Comparison of ENCODE assay signal across 10 mouse cellular contexts in genomic region chr17:72797867-72798266, GRCm38 (mm10). TPM values are rescaled to one million over a fixed set of nuclear protein-coding genes. Genes with fewer than 3 reads are reported as not detected.
DNase-seq lines count a peak whose midpoint lies in the region; ATAC-seq and TF ChIP-seq lines count a peak whose summit lies in the region.
"Had no signal": no experiment of that assay in that cellular context is flagged by ENCODE, and none has a peak within 500 bp of the region (broad histone marks: within the 10 kb centered on the region; RNA-seq: fewer than 3 reads in every experiment).

No protein-coding gene starts in this region.

- H3K27ac ChIP-seq in midbrain, embryonic 13.5 days: no peak overlapping the region
- no peak overlapping the region for H3K27ac ChIP-seq in midbrain, embryonic 15.5 days
- H3K27ac ChIP-seq in hindbrain, embryonic 14.5 days: no peak overlapping the region
- no peak overlapping the region for H3K27ac ChIP-seq in limb, embryonic 14.5 days (replicated peaks; ENCODE audit: low read depth, low read length)
- H3K27ac ChIP-seq: heart, embryonic 15.5 days had no signal

- H3K36me3 ChIP-seq in midbrain, embryonic 13.5 days: no peaks in the 10 kb centered on the region
- H3K36me3 ChIP-seq in midbrain, embryonic 15.5 days (replicated peaks): no peaks in the 10 kb centered on the region
- no peaks in the 10 kb centered on the region for H3K36me3 ChIP-seq in hindbrain, embryonic 14.5 days (replicated peaks; ENCODE audit: control insufficient read depth, insufficient read depth)
- no peaks in the 10 kb centered on the region for H3K36me3 ChIP-seq in limb, embryonic 14.5 days (ENCODE audit: control insufficient read depth, insufficient read depth, low read length)
- H3K36me3 ChIP-seq: heart, embryonic 15.5 days had no signal

- peak; percentile 45; the same call in 1 of the 2 replicates for ATAC-seq in midbrain, embryonic 13.5 days
- ATAC-seq in midbrain, embryonic 15.5 days (replicated peaks): no peak
- peak; percentile 53; the same call in 1 of the 2 replicates for ATAC-seq in hindbrain, embryonic 14.5 days (ENCODE audit: low FRiP score)
- no peak for ATAC-seq in limb, embryonic 14.5 days (ENCODE audit: low FRiP score, low read depth)

- H3K9ac ChIP-seq in midbrain, embryonic 13.5 days (replicated peaks): no peak overlapping the region
- no peak overlapping the region for H3K9ac ChIP-seq in midbrain, embryonic 15.5 days
- no peak overlapping the region for H3K9ac ChIP-seq in hindbrain, embryonic 14.5 days
- no peak overlapping the region for H3K9ac ChIP-seq in limb, embryonic 14.5 days (ENCODE audit: low read depth, low read length, severe bottlenecking)
- H3K9ac ChIP-seq: heart, embryonic 15.5 days had no signal

- H3K4me3 ChIP-seq in midbrain, embryonic 13.5 days (replicated peaks): no peak overlapping the region
- H3K4me3 ChIP-seq in midbrain, embryonic 15.5 days: no peak overlapping the region
- H3K4me3 ChIP-seq in hindbrain, embryonic 14.5 days (replicated peaks; ENCODE audit: low read length): no peak overlapping the region
- no peak overlapping the region for H3K4me3 ChIP-seq in limb, embryonic 14.5 days (replicated peaks; ENCODE audit: low read length)
- H3K4me3 ChIP-seq: heart, embryonic 15.5 days; myocyte had no signal

- H3K27me3 ChIP-seq in midbrain, embryonic 13.5 days: no peaks in the 10 kb centered on the region
- H3K27me3 ChIP-seq in midbrain, embryonic 15.5 days (replicated peaks): no peaks in the 10 kb centered on the region
- no peaks in the 10 kb centered on the region for H3K27me3 ChIP-seq in hindbrain, embryonic 14.5 days (ENCODE audit: control insufficient read depth, insufficient read depth, low read length)
- H3K27me3 ChIP-seq in limb, embryonic 14.5 days (ENCODE audit: control insufficient read depth, insufficient read depth, low read length): no peaks in the 10 kb centered on the region
- H3K27me3 ChIP-seq: heart, embryonic 15.5 days had no signal

- H3K4me2 ChIP-seq in midbrain, embryonic 13.5 days (replicated peaks): no peak overlapping the region
- no peak overlapping the region for H3K4me2 ChIP-seq in midbrain, embryonic 15.5 days
- H3K4me2 ChIP-seq in hindbrain, embryonic 14.5 days (replicated peaks): no peak overlapping the region
- H3K4me2 ChIP-seq in limb, embryonic 14.5 days (replicated peaks; ENCODE audit: low read depth, low read length, severe bottlenecking): no peak overlapping the region
- H3K4me2 ChIP-seq: heart, embryonic 15.5 days had no signal

- DNase-seq in R1 (ENCODE audit: low read depth, low spot score): peak; percentile 75
- peak; percentile 62 to 77 for DNase-seq in cerebellum, postnatal 10 days
- DNase-seq in hindbrain, embryonic 14.5 days (ENCODE audit: low spot score): peak; percentile 84
- DNase-seq in limb, embryonic 14.5 days (ENCODE audit: low spot score): peak; percentile 17
- peak; percentile 79 for DNase-seq in retina, embryonic 14.5 days (ENCODE audit: low spot score)
- no peak for DNase-seq in testis, postnatal 14 days (ENCODE audit: low spot score)

- WGBS in midbrain, embryonic 13.5 days: 29% methylated on average over 2 of the region's 2 CpGs
- WGBS in midbrain, embryonic 15.5 days: 17% methylated on average over 2 of the region's 2 CpGs
- WGBS in hindbrain, embryonic 14.5 days: 34% methylated on average over 2 of the region's 2 CpGs
- WGBS in limb, embryonic 14.5 days: 30% methylated on average over 2 of the region's 2 CpGs

- H3K9me3 ChIP-seq in midbrain, embryonic 13.5 days: no peaks in the 10 kb centered on the region
- no peaks in the 10 kb centered on the region for H3K9me3 ChIP-seq in midbrain, embryonic 15.5 days
- H3K9me3 ChIP-seq in hindbrain, embryonic 14.5 days (ENCODE audit: control insufficient read depth, low read length): no peaks in the 10 kb centered on the region
- no peaks in the 10 kb centered on the region for H3K9me3 ChIP-seq in limb, embryonic 14.5 days (ENCODE audit: control insufficient read depth, low read length)
- H3K9me3 ChIP-seq: heart, embryonic 15.5 days had no signal

- no peak for TF ChIP-seq POLR2A in limb, embryonic 14.5 days (IDR thresholded peaks at IDR 0.05; ENCODE audit: borderline replicate concordance, extremely low read depth, insufficient read depth, insufficient read length)

- H3K4me1 ChIP-seq in midbrain, embryonic 13.5 days (replicated peaks): no peaks in the 10 kb centered on the region
- H3K4me1 ChIP-seq in midbrain, embryonic 15.5 days: no peaks in the 10 kb centered on the region
- no peaks in the 10 kb centered on the region for H3K4me1 ChIP-seq in hindbrain, embryonic 14.5 days (replicated peaks; ENCODE audit: control insufficient read depth, insufficient read depth, low read length)
- no peaks in the 10 kb centered on the region for H3K4me1 ChIP-seq in limb, embryonic 14.5 days (ENCODE audit: control insufficient read depth, insufficient read depth, low read length)

RNA-seq across cellular contexts. Expression of gene Ypel5, which starts 38.4 kb away (rescaled TPM):
- polyA plus RNA-seq in midbrain, embryonic 13.5 days (2015; fragmentation: Nextera tagmentation; extraction: Ambion mirVana): 103 and 109 TPM in 2 replicates
- polyA plus RNA-seq in midbrain, embryonic 15.5 days (2015; fragmentation: Nextera tagmentation; extraction: Ambion mirVana): 98.3 and 103 TPM in 2 replicates
- 118 TPM in 2 replicates for polyA plus RNA-seq in hindbrain, embryonic 14.5 days (2014; fragmentation: Nextera tagmentation; extraction: Ambion mirVana)
- 16.9 and 21.3 TPM in 2 replicates for polyA plus RNA-seq in limb, embryonic 14.5 days (2012; rRNA removed)
- 55.1 and 57.5 TPM in 2 replicates for polyA plus RNA-seq in limb, embryonic 14.5 days (2014; fragmentation: Nextera tagmentation; extraction: Ambion mirVana)

Comparison
In these comparisons a context has a peak if more than half of its experiments do, and no peak if none do; other contexts are left out.
1. ATAC-seq: peak in midbrain, embryonic 13.5 days (single experiment) and hindbrain, embryonic 14.5 days (single experiment); none in midbrain, embryonic 15.5 days (single experiment) and limb, embryonic 14.5 days (single experiment).